Mouse (Mus musculus) myocyte (in vitro differentiated cells): ENCODE measurements around the gene Actn4.

ENCODE experiments used
- MAX ChIP-seq: IDR thresholded peaks from one replicate; pipeline ENCODE4 v1.6.1; 2011; ENCODE audit warnings: low read depth, mild to moderate bottlenecking, control low read depth
- POLR2A ChIP-seq: IDR thresholded peaks from one replicate; pipeline ENCODE4 v1.6.1; 2011; ENCODE audit warnings: low read depth, mild to moderate bottlenecking, control low read depth, moderate library complexity; ENCODE audit not compliant: insufficient read length
- TCF12 ChIP-seq: IDR thresholded peaks from one replicate; pipeline ENCODE4 v1.6.1; 2011; ENCODE audit warnings: mild to moderate bottlenecking, control low read depth; ENCODE audit not compliant: poor library complexity, insufficient read depth, severe bottlenecking

GRCm38 (mm10) chr7:28929381-28929780 is 32.8 kb downstream of the Actn4 start:
- TF ChIP-seq MAX: no peak
- no peak for TF ChIP-seq POLR2A
- no peak for TF ChIP-seq TCF12
